Mouse (Mus musculus) spleen, postnatal 36 days (tissue): ENCODE measurements around the gene 4930596D02Rik.

ENCODE experiments used
- DNase-seq, 2 experiments: peaks; one replicate each; pipeline ENCODE4 v3.0.0; 2022; ENCODE audit warnings: low spot score in 2 of 2, mixed read lengths in 1 of 2

The 4930596D02Rik gene

DNA sequence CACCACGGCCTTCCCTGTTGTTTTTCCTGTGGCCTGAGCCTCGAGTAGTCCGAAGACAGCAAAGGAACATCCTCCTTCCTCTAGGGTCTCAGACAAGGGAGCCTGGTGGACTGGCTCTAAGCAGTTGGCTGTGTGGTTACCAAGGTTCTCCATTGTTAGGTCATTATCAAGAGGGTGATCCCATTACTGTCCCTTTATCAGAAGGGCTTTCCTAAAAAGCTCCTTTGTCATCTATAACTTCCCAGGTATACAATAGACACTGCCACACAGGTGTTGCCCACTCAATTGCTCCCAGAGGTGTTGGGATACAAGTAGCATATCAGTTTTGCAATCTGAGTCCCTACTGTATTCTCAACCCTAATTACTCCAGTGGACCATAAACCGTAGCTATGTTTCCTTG lies at the start of gene 4930596D02Rik:
TSS of gene 4930596D02Rik (minus strand) at position 101 of the 400 bp plus-strand sequence.
- no peak for DNase-seq

DNA sequence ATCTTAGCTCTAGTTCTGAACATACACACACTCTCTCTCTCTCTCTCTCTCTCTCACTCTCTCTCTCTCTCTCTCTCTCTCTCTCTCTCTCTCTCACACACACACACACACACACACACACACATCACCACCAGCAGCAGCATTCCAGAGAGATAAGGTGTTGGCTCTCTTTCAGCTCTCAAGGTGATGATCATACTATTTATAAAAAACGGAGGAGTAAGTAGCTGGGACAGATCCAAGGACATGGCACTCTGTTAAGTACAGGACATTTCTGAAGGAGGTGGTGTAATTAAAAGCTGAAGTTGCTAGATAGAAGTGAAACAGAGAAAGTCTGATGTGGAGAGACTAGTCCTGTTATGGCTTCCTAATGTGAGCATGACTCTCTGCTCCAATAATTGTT lies 41.5 kb upstream of the 4930596D02Rik start:
- DNase-seq: no peak

DNA sequence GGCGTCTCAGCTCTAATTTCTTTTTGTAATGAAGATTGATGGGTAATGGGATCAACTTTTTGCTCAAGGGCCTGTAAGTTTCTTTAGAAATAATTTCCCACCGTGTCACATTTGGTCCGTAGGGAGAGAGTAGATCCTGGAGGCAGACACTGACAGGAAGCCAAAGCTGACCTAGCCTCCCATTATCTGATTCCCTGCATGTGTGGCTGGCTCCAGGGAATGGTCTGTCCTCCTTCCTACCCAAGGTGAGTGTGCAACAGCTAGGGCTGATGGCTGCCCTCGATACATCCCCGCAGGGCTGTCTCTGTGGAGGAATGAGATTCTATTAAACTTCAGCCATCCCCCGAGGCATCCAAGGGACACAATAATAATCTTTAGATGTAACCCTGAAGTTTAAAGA lies 33.5 kb upstream of the 4930596D02Rik start:
- DNase-seq: no peak

DNA sequence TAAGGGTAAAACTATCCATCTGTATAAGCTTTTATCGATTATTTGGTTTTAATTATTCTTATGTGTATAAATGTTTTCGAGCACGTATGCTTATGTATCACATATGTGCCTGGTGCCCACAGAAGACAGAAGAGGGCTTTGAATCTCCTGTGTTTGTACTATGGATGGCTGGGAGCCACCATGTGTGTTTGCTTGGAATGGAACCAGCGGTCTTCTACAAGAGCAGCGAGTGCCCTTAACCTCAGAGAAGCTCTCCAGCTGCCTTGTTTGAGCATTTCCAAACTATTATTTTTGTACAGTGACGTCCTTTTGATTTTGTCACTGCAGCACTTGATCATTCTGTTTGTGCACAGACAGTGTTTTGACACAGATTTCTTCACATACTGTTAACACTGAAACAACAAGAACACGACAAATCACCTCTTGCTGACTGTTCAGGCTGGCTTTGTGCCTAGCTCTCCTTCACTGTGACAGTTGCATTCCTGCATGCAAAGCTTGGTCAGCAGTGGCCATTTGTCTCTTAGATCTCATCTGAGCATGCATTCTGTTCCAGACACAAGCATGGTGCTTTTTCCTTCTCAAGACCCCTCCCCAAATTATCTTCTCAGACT lies 30.4 kb upstream of the 4930596D02Rik start:
- DNase-seq: no peak

DNA sequence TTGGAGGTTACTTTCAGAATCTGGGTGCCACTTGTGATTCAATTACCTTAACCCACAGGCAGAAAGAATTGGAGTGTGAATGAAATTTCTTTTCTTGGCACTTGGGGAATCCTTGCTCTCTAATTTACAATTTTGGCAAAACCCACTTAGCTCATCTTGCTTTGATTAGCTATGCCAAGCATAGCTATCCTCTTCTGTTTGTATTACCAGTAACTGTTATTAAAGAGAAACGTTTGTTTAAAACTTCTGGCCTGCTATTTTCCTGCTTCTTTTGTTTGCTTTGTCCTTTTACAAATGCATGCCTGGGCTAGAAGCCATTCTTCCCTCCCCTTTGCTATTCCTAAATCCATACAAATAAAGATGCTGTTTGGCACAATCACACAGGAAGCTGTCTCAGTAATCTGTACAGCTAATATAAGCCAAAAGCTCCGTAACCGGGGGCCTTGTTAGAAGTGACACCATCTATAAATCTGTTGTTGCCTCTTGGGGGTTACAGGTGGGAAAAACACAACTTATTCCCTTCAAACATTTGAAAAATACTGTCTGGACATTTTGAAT lies 19.0 kb downstream of the 4930596D02Rik start:
- no peak for DNase-seq

DNA sequence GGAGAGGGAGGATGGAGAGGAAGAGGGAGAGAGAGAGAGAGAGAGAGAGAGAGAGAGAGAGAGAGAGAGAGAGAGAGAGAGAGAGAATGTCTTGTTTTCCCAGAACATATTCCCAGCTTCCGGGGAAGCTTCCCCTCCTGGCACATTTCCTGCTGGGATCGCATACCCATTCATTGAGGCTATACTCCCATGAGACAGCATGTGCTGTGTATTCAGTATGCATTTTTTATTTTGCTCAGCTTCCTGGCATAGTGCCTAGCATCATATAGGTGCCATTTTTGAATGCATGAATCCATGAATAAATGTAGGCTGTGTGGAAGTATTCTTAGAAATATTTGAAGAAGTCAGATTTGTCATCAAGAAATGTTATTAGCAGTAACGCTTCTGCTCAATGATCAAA lies 31.7 kb downstream of the 4930596D02Rik start:
- no peak for DNase-seq

DNA sequence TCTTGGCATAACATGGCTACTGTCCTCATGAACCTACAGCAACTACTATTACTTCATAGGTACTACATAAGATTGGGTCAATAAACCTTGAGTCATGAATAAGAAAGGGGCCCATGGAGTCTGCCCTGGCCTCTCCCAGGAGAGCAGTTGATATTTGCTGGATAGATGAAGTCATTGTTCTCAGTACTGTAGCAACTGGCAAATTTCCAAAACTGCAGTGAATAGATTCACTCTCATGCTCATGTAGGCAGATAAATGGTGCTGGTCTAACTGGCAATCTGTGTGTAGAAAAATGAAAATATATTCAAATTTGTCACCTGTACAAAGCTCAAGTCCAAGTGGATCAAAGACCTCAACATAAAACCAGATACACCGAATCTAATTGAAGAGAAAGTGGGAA lies 38.5 kb downstream of the 4930596D02Rik start:
- DNase-seq: no peak
